Mouse (Mus musculus): ENCODE data around the gene Sdk2. TPM values are rescaled to one million over a fixed set of nuclear protein-coding genes. Genes with fewer than 3 reads are reported as not detected.

Gene Sdk2
- polyA plus RNA-seq, 2 experiments from 2014 or later = 0.13 TPM; not detected in 1

DNA sequence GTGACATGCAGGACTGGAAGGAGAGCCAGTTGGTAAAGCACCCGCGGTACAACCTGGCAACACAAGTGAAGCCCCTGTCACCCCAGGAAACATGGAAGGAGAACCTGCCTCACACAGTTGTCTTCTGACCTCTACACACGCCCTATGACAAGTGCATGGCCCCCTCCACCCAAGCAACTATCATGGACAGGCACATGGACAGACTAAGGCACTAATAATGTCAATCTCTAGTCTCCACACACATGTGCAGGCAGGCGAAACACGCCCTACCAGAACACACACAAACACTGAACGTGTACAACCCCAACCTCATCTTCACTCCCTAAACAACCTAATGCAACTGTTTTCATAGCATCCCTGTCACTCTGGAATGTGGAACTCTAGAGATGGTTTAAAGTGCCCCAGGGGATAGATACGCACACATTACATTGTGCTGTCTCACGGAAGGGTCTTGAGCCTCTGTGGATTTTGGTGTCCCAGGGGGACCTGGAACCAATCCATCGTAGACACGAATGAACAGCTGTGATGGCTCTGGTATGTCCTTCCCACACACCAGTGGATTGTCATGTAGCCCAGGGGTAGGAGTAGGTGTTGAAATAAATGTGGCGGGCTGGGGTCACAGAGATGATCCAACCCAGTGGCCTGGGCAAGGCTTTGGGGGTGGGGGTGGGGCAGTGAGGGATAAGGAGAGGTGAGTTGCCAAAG is 329.8 kb downstream of the Sdk2 start:
- no peak for ATAC-seq

DNA sequence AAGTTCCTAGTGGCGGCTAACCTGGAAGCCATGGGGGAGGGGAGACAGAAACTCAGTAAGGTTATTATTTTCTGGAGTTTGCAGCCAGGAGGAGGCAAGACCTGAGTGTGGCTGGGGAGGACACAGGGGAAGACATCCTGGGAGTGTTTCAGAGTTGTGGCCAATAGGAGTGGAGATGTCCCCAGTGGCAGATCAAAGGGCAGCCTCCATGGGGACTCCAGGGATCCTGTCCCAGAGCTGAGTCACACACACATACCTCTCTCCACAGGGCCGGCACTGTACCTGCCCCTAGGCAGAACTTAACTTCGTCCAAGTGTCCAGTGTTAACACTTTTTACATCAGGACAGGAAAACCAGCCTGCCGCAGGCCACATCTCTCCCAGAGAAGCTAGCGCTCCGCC is 331.7 kb downstream of the Sdk2 start:
- no peak for ATAC-seq

DNA sequence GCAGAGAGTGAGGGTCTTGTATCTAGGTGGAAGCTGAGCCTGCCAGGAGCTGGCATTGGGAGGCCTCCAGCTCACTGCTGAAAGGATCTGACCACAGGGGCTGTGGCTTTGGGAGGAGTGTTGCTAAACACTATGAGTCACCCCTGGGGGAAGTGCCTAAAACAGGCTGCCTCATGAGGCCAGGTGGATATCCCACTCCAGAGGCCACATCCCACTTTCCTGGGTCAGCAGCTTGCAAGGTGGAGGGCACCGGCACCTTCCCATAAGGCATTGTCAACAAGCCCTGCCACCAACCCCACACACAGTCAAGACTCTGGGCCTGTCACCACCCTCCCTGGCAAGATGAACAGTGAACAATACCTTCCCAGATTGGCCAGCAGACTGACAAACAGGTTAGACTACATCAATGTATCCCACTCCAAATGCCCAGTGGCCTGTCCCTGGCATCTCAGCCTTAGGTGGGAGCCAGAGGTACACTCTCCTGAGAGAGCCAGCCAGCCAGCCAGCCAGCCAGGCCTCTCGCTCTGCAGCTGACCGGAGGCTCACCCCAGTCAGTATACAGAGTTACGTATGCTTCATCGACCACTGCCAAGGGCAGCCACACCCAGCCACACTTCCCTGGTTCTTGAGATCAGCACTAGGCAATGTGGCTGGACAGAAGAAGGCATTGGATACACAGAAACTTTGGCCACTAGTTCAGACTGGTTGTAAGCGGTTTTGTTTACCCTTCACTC is 333.0 kb downstream of the Sdk2 start:
- ATAC-seq = no peak

DNA sequence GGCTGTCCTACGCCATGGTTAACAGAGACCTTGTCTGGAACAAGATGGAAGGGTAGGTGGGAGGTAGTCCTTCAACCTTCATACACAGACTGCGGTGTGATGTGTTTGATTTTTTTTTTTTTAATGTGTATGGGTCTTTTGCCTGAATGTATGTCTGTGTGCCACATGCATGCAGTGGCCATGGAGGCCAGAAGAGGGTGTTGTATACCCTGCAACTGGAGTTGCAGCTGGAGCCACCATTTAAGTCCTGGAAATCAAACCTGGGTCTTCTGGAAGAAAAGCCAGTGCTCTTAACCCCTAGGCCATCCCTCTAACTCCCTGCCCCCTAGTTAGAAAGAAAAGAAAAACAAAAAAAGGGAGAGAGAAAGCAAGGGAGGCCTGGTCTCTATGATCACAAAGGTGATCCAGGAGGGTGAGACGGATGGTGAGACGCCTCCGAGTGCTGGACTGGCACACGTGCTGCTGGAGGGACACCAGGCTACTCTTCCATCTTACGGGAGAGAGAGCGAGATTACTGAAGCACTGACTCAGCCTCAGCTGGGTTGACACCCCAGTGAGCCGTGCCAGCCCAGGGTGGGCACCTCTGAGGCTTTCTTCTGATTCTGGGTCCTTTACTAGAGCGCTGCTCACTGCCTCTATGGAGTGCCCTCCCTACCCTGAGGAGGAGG is 334.8 kb downstream of the Sdk2 start:
- ATAC-seq = no peak

DNA sequence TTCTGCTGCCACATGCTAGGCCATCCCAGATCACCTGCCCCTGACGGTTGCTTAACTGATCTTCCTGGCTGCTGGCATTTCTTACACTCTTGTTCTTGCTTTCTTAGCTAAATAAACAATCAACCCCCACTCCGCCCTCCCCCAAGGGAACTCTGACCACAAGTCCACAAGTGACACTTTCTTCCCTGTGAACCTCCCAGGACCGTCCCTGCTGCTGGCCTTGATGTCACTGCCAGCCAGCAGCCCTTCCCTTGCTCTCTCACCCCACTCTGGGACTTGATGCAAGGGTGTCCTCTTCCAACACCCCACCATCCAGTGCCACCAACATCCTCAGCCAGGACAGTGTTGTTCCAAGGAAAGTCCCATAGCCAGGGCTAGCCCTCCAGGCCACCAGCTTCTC is 336.0 kb downstream of the Sdk2 start:
- ATAC-seq = no peak

DNA sequence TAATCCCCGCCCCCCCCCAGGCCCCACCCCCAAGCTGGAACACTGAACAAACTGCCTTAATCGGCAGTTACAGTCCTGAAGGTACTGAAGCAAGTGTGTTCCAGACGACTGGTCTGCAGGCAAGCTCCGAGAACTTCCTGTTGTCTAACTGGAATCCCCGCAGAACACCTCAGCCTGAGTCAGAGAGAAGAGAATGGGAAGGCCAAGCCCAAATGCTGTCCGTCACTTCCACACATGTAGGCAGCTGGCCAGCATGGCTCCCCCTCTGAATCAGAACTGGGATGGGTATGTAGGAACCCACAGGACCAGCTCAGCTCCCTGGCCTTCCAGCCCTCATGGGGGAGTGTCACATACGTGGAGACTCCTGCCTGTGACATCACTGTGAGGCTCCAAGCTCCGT is 336.9 kb downstream of the Sdk2 start:
- ATAC-seq = no peak

DNA sequence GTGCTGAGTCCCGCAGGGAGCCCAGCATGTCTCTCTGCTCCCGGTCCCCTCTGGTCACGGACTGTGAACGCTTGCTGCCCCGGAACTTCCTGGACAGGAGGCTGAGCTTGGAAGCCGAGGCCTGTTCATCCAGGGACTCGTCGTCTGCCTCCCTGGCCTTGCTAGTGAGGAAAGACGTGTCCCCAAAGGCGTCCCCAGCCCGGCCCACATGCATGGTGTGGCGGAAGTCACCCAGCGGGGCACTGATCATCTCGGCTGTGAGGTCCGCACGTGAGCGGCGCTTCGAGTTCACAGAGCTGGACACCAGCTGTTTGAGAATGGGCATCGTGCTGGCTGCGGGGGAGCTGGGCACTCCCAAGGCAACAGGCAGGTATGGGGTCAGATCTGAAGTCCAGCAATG is 337.6 kb downstream of the Sdk2 start:
- ATAC-seq = no peak

DNA sequence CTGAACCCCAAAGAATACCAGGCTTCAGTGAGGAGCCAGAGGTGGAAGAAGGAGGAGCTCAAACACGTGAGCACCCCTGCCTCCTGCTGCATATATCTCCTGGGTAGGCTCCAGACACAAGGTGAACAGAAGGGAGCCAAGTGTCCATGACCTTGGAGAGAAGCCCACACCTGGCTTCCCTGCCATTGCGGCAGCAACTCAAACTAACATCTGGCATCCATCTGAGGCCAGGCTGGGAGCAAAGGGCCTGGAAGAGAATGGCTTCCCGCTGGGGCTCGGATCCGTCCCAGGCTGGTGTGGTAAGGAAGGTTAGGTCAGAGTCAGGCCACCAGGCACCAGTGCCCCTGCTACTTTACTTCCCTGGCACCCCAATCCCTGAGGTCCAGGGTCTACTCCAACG is 338.9 kb downstream of the Sdk2 start:
- no peak for ATAC-seq

DNA sequence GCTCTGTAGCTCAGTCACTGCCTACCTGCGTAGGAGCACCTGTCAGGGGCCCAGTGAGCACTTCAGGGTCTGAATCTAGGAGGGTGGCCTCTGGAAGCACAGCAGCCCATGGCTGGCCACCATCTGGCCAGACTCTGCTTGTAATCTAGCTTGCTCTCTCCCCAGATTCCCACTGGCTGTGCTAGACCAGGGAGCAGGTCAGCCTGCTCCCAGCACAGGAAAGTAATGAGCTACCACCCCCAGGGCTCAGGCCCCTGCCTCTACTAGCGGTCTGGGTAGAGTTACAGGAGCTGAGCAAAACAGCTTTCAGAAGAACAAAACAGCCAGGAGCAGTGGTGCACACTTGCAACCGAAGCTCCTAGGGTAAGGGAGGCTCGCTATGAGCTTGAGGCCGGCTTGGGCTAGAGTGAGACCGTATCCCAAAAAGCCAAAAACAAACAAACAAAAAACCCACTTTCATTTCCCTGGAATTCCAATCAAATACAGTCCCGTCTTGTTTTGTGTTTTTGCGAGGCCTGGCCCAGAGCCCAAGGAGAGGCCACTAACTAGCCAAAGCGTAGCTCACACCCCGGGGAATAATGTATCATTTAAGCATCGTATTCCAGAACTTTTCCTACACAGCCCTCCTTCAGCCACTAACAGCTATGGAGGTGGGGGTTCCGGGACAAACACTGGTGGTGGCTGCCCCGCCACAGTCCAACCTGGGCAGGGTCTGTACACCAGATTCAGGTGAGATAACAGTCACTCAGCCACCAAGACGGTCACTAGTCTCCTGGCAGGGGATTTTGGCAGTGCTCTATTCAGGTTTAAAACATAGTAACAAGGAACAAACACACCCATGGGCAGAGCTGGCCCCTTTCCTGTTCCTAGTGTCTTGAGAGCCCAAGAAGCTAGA is 339.6 kb downstream of the Sdk2 start:
- ATAC-seq = no peak

All from CD4-positive, CD25-positive, alpha-beta regulatory T cell, adult 4 months (primary cell).